Mouse (Mus musculus) spleen, postnatal 10 days (tissue): Measurements from ENCODE around the gene Sufu.

Experiments
- DNase-seq, 2 experiments: peaks; one replicate each; pipeline ENCODE4 v3.0.0; 2021 to 2022; ENCODE audit warnings: low spot score in 2 of 2

Sufu gene

GRCm38 (mm10) chr19:46463446-46463845, 66.8 kb downstream of the Sufu start:
- DNase-seq, result peak in 1 of 2 experiments; percentile 22

- peak in 1 of 2 experiments; percentile 78 for DNase-seq
Measured at GRCm38 (mm10) chr19:46466160-46466559, 69.5 kb downstream of the Sufu start.

DNA sequence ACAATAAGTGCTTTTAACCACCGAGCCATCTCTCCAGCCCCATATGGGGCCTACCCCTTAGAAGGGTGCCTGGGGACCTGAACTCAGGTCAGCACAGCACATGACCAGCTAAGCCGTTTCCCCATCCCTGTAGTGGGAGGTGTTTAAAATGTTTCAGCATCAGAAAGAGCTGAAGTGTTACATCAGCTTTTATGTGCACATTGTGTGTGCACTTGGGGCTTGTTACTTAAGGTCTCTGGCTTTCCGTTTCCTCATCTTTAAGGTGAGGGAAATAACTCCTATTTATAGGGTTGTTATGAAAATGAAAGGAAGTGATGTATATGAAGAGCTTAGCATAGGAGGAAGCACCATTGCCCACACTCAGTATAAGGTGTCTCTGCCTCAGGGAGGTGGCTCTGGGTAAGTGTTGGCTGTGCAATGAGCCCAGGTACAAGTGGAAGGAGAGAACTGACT, 70.4 kb downstream of the Sufu start:
- peak in 1 of 2 experiments; percentile 42 for DNase-seq

DNA sequence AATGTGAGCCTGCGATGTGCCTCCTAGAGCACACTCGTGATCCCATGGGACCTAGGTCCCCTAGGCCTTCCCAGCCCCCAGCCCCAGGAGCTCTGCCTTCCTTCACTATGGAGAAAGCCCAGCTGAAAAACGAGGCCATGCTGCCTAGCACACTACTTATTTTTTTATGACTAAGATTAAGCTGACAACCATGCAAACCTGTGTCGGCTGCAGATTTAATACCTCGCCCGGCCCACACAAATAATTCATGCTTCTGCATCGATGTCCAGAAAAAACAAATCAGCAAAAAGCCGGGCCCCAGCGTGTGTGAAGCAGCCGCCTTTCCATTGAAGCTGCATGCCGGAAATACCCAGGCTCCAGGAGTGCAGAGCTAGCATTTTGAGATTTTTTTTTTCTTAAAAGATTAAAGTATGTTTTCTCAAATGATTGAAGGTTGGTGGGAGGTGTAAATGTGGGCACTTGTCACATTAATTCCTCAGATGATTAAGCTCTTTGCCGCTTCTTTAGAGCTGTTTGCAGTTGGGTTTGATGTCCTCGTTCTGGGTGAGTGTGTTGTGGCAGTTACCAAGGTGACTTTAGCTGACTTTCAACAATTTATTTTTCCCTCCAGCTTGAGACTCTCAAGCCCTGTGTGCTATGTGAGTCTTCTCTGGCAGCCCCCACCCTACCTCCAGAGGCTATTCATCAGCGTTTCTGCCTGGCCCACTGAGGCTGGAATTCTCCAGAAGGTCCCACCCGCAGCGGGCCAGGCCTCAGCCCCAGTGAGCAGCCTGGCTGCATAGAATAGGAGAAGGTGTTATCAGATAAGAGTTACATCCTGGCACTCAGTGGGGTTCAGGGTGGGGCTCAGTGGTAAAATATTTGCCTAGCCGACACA, 73.9 kb downstream of the Sufu start:
- DNase-seq, result peak in 1 of 2 experiments; percentile 34

DNA sequence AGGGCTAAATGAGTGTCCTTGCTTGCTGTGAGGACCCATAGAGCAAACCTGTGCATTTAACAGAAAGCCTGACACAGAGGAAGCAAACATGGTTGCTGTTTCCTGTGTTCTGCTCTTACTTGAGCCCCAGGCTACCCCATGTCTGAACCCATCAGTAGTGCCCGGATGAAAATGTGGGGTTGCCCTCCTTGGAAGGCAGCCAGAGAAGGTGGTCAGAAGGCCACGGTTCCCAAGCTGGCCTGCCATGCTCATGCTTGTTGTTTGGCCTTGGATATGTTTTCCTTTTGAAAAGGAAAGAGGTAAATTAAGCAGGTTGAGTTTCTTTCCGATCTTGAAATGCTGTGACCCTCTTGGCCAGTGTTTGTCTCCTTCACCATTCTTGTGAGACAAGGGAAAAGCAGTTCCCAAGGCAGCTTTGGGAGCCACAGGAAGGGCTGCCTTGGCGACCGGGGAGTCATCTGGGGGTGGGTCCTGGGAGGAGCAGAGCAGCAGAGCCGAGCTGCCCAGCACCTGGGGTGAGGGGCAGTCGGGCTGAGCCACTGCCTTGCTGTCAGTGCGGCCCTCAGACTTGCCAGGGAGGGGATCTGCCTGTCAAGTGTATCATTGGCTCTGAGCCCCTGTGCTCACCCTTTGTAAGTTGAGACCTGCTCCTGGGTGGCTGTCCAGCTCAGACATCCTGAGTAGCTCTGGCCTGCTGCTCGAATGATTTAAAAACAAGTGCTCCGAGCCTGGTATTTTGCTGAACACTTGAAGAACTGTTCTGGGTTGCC, 74.8 kb downstream of the Sufu start:
- no peak for DNase-seq

GRCm38 (mm10) chr19:46477432-46477845, 80.7 kb downstream of the Sufu start:
- no peak for DNase-seq

DNA sequence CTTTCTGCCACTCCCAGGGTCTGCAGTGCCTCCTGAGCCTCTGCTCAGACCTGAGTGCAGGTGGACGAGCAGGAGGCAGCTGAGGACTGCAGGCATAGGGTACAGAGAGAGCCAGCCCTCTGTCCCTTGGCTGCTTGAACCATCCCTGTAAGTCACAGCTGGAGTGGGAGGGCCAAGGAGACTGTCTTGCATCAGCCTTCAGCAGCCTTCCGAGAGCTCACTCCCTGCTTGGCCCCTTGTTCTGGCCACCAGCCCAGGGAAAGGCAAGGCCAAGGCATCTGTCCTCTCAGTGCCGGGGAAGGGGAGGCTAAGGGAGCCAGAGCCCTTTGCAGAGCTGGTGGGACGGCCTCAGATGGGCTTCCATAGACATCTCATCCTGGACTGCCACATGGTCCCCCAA, 81.5 kb downstream of the Sufu start:
- no peak for DNase-seq

DNA sequence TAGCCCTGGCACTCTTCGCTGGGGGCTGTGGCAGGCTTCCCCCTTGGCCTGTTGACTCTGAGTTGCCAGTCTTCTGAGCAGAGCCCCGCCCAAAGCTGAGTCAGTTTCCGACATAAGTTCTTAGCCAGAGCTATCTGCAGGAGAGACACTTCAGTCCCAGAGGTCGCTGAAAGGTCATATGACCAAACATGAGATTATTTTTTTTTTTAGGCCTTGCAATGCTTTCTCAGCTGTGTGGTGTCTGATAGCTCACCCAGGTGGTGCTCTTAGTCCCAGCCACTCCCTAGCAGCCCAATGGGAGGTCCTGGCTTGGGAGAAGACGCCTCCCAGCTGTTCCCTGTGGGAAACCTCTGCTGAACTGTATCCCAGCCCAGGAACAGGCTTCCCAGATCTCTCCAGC, 82.1 kb downstream of the Sufu start:
- peak in 1 of 2 experiments; percentile 41 for DNase-seq

GRCm38 (mm10) chr19:46479306-46480075, 82.8 kb downstream of the Sufu start:
- no peak for DNase-seq

- DNase-seq, result no peak
Measured at GRCm38 (mm10) chr19:46480624-46481345, 84.1 kb downstream of the Sufu start.

DNA sequence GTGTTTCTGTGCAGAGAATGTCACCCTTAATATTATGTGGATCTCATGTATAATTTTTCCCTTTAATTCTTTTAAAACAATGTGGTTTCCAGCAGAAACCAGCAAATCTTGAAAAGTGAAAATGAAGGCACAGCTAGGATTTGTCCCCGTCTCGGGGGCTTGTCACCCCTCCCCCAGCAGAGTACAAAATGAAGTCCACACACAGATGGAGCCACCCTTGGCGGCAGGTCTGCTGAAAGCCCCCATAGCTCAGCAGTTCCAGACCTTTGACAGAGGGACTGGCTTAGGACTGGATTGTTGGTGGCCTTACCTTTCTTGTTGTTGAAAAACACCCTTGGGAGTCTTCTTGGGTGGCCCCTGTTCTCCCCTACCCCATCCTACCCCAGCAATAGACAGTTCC, 84.7 kb downstream of the Sufu start:
- no peak for DNase-seq

DNA sequence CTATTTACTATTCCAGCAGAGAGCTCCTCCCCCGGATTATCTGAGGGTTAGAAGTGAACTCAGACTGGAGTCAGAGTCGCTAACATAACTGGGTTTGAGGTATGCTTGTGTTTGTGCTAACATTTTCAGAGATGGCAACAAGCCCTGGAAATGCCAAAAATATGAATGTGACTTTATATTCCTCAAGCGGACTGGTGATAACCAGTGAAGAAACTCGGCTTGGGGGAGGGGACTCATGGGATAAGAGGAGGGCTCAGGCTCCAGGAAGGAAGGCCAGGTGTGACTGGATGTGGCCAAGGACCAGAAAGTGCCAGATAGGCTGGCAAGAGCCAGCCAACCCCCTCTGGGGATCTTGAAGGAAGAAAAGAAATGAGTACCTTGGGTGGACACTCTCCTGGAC, 85.1 kb downstream of the Sufu start:
- DNase-seq, result no peak

DNA sequence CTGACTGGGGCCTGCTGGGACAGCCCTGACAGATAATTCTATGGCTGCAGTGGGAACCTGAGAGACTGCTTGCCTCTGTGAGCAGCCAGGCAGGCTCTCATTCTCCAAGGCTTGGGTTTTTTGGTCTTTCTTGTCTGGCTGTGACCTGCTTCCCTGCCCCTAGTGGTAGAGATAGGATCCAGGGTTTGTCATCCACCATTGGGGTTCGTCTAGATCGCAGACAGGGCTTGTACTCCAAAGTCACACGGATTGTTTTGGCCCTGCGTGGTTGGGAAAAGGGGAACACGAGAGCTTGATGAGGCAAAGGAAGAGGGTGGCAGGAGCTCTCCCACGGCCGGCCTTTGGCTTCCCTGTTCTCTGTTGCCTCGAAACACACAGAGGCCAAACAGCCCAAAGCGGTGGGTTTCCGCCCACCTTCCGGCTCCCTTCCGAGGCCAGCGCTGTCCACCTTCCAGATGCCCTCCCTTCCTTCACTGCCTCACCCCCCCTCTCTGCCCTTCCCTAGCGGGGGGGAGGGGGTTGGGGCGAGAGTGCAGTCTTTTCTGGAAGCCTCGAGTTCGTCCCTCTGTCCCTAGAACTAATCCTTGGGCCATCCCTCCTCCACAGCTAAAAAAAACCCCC, 86.3 kb downstream of the Sufu start:
- no peak for DNase-seq

GRCm38 (mm10) chr19:46483701-46484328, 87.1 kb downstream of the Sufu start:
- DNase-seq, result peak in 1 of 2 experiments; percentile 36

GRCm38 (mm10) chr19:46484518-46484917, 87.8 kb downstream of the Sufu start:
- DNase-seq, result no peak

DNA sequence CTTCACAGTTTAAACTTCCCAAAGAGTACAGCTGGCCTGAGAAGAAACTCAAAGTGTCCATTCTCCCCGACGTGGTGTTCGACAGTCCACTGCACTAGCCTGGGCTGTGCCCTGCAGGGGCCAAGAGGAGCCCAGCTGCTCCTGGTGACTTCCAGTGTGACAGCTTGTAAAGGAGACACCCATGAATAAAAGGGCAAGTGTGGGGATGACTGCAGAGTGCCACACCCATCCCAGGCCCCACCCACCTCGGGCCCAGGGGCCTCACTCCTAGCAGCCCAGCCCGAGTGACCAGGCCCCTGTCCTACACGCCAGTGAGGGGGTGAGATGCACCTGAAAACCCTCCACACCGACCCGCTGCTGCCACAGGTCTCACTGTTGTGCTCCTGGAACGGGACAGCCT, 89.2 kb downstream of the Sufu start:
- no peak for DNase-seq

GRCm38 (mm10) chr19:46486709-46487108, 90.0 kb downstream of the Sufu start:
- no peak for DNase-seq

GRCm38 (mm10) chr19:46489448-46489847, 92.8 kb downstream of the Sufu start:
- DNase-seq, result no peak

DNA sequence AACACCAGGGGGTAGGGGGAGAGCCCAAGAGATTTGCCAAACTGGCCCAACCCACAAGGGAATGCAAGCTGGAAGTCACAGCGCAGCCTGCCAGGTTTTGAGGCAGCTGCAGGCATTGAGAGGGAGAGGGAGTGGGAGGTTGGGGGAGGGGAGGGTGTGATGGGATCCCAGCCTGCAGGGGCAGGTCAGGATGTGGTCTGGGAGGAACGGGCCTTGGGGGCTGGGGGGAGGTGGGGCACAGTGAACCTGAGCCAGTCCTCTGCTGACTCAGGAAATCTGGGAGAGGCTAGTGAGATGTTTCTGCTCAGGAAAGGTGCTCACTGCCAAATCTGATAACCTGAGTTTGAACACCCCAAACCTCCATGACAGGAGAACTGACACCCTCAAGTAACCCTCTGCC, 93.9 kb downstream of the Sufu start:
- DNase-seq, result no peak

GRCm38 (mm10) chr19:46495136-46495535, 98.4 kb downstream of the Sufu start:
- DNase-seq, result no peak
